8 mouse cellular contexts compared by ENCODE assay signal in genomic region chr5:118245606-118246308, GRCm38 (mm10). TPM values are rescaled to one million over a fixed set of nuclear protein-coding genes. Genes with fewer than 3 reads are reported as not detected.
A peak's percentile ranks its signal among the peaks of the same experiment; 100 is the strongest.
DNase-seq lines count a peak whose midpoint lies in the region; ATAC-seq and TF ChIP-seq lines count a peak whose summit lies in the region.

No protein-coding gene starts in this region.

- DNase-seq in cerebellum, adult 18-20 months, result peak; percentile 40 to 46
- DNase-seq in cerebellum, postnatal 36 days, result no peak
- no peak for DNase-seq in thymus, adult 2 months
- DNase-seq in thymus, postnatal 0 days (ENCODE audit: low spot score), result no peak
- DNase-seq in gastrocnemius, adult 18-20 months (ENCODE audit: low spot score), result no peak
- no peak for DNase-seq in kidney, adult 11 months

- 23% methylated on average over 15 of the region's 15 CpGs for WGBS in thymus, adult 2 months
- 7% methylated on average over 15 of the region's 15 CpGs for WGBS in hindbrain, embryonic 13.5 days
- 7% methylated on average over 15 of the region's 15 CpGs for WGBS in midbrain, embryonic 15.5 days

- no peak for TF ChIP-seq POLR2A in thymus, adult 2 months (IDR thresholded peaks at IDR 0.05; ENCODE audit: control insufficient read depth, extremely low read depth, insufficient read depth, low read length, poor library complexity)

- H3K9me3 ChIP-seq in hindbrain, embryonic 13.5 days, result no peaks in the 10 kb centered on the region
- no peaks in the 10 kb centered on the region for H3K9me3 ChIP-seq in midbrain, embryonic 15.5 days

- TF ChIP-seq CTCF in thymus, adult 2 months (IDR thresholded peaks at IDR 0.05; ENCODE audit: borderline replicate concordance, control insufficient read depth, extremely low read depth, insufficient read depth, low read length, poor library complexity), result no peak

- peak overlapping the region; percentile 31 for H3K27ac ChIP-seq in thymus, adult 2 months (ENCODE audit: control insufficient read depth, insufficient read depth, low read length)
- H3K27ac ChIP-seq in hindbrain, embryonic 13.5 days, result peak overlapping the region; percentile 88
- H3K27ac ChIP-seq in midbrain, embryonic 15.5 days, result peak overlapping the region; percentile 74

- no peaks in the 10 kb centered on the region for H3K36me3 ChIP-seq in thymus, adult 2 months (ENCODE audit: control insufficient read depth, insufficient read depth, low read length)
- peaks cover 43% of the 10 kb centered on the region for H3K36me3 ChIP-seq in hindbrain, embryonic 13.5 days
- peaks cover 5% of the 10 kb centered on the region; the same call in 1 of the 2 replicates for H3K36me3 ChIP-seq in midbrain, embryonic 15.5 days (replicated peaks)

- H3K4me3 ChIP-seq in thymus, adult 2 months (ENCODE audit: control insufficient read depth, insufficient read depth, low read length), result peak overlapping the region; percentile 60
- peak overlapping the region; percentile 63 for H3K4me3 ChIP-seq in hindbrain, embryonic 13.5 days
- H3K4me3 ChIP-seq in midbrain, embryonic 15.5 days, result peak overlapping the region; percentile 64

- peak overlapping the region; percentile 88 for H3K9ac ChIP-seq in hindbrain, embryonic 13.5 days
- peak overlapping the region; percentile 46 for H3K9ac ChIP-seq in midbrain, embryonic 15.5 days

- no peak; the same call in none of the 2 replicates for ATAC-seq in hindbrain, embryonic 13.5 days (ENCODE audit: low FRiP score)
- peak; percentile 7; the same call in 1 of the 2 replicates for ATAC-seq in midbrain, embryonic 15.5 days (replicated peaks)

- peak overlapping the region; percentile 93 for H3K4me2 ChIP-seq in hindbrain, embryonic 13.5 days
- H3K4me2 ChIP-seq in midbrain, embryonic 15.5 days, result peak overlapping the region; percentile 96

- no peaks in the 10 kb centered on the region for H3K27me3 ChIP-seq in thymus, adult 2 months (ENCODE audit: control insufficient read depth, insufficient read depth, low read length)
- no peaks in the 10 kb centered on the region for H3K27me3 ChIP-seq in hindbrain, embryonic 13.5 days
- H3K27me3 ChIP-seq in midbrain, embryonic 15.5 days (replicated peaks), result no peaks in the 10 kb centered on the region

- H3K4me1 ChIP-seq in thymus, adult 2 months (replicated peaks; ENCODE audit: control insufficient read depth, insufficient read depth, low read length), result peaks cover 12% of the 10 kb centered on the region
- peaks cover 35% of the 10 kb centered on the region for H3K4me1 ChIP-seq in hindbrain, embryonic 13.5 days (replicated peaks)
- peaks cover 28% of the 10 kb centered on the region for H3K4me1 ChIP-seq in midbrain, embryonic 15.5 days

RNA-seq across cellular contexts. Expression of gene 2410131K14Rik, which starts 0.7 kb away (rescaled TPM):
- polyA plus RNA-seq in thymus, adult 2 months (2012; rRNA removed), result 8.7 and 10.8 TPM in 2 replicates
- polyA plus RNA-seq in thymus, postnatal 0 days (2015; fragmentation: Nextera tagmentation; extraction: Ambion mirVana), result 4.2 and 4.7 TPM in 2 replicates
- 14.5 and 15.5 TPM in 2 replicates for polyA plus RNA-seq in hindbrain, embryonic 13.5 days (2015; fragmentation: Nextera tagmentation; extraction: Ambion mirVana)
- 18.6 and 19.6 TPM in 2 replicates for polyA plus RNA-seq in midbrain, embryonic 15.5 days (2015; fragmentation: Nextera tagmentation; extraction: Ambion mirVana)
- 1 to 10 TPM; 3.6 to 4.7 TPM for total RNA-seq in gastrocnemius, adult 18-20 months (2021)

RNA-seq across cellular contexts. Expression of gene Rnft2, which starts 0.8 kb away (rescaled TPM):
- 2.0 and 2.7 TPM in 2 replicates for polyA plus RNA-seq in thymus, adult 2 months (2012; rRNA removed)
- 0.51 and 0.58 TPM in 2 replicates for polyA plus RNA-seq in thymus, postnatal 0 days (2015; fragmentation: Nextera tagmentation; extraction: Ambion mirVana)
- 9.8 and 12.2 TPM in 2 replicates for polyA plus RNA-seq in hindbrain, embryonic 13.5 days (2015; fragmentation: Nextera tagmentation; extraction: Ambion mirVana)
- 14.5 and 17.8 TPM in 2 replicates for polyA plus RNA-seq in midbrain, embryonic 15.5 days (2015; fragmentation: Nextera tagmentation; extraction: Ambion mirVana)
- 1 to 10 TPM in 1 of 2 experiments, under 1 TPM in 1; 0.90 to 1.6 TPM for total RNA-seq in gastrocnemius, adult 18-20 months (2021)

Comparison
In these comparisons a context has a peak if more than half of its experiments do, and no peak if none do; other contexts are left out.
1. DNase-seq: peak in cerebellum, adult 18-20 months (2 of 2); none in cerebellum, postnatal 36 days (0 of 2), thymus, adult 2 months (single experiment), thymus, postnatal 0 days (single experiment), gastrocnemius, adult 18-20 months (single experiment) and kidney, adult 11 months (single experiment).
2. H3K27ac ChIP-seq: peak in every context shown above with its lines; median percentile 88 in hindbrain, embryonic 13.5 days; 74 in midbrain, embryonic 15.5 days; 31 in thymus, adult 2 months.
3. Peak in every context shown above with its lines, with median percentiles within 50 percentile points of each other: H3K4me3 ChIP-seq.